Mouse (Mus musculus) kidney, postnatal 0 days (tissue): Measurements from ENCODE around the gene Gm12184. TPM values are rescaled to one million over a fixed set of nuclear protein-coding genes. Genes with fewer than 3 reads are reported as not detected.

Experiments used
- ATAC-seq: fragments of 200-750 bp; cut with Nextera tagmentation; replicated peaks from 2 replicates; pipeline ENCODE4 v1.8.0; 2017; ENCODE audit warnings: low read depth, moderate number of reproducible peaks, moderate TSS enrichment, moderate library complexity; ENCODE audit not compliant: low FRiP score
- DNase-seq: peaks from one replicate; pipeline ENCODE4 v3.0.0-alpha.2; 2016; ENCODE audit warnings: low spot score
- H3K27ac ChIP-seq: fragments of 300-500 bp; sonication (generic); 2 replicates; pipeline ENCODE4 v1.5.1; 2014; ENCODE audit warnings: mild to moderate bottlenecking
- H3K27me3 ChIP-seq: fragments of 300-500 bp; sonication (generic); 2 replicates; pipeline ENCODE4 v1.6.1; 2014; ENCODE audit warnings: low read length, mixed read lengths; ENCODE audit not compliant: insufficient read depth
- H3K36me3 ChIP-seq: fragments of 300-500 bp; sonication (generic); 2 replicates; pipeline ENCODE4 v1.6.1; 2014; ENCODE audit warnings: low read length, mixed read lengths; ENCODE audit not compliant: insufficient read depth
- H3K4me1 ChIP-seq: fragments of 300-500 bp; sonication (generic); replicated peaks from 2 replicates; pipeline ENCODE4 v1.6.1; 2014; ENCODE audit warnings: antibody characterized with exemption, low read length, mixed read lengths; ENCODE audit not compliant: insufficient read depth
- H3K4me2 ChIP-seq: fragments of 300-500 bp; sonication (generic); 2 replicates; pipeline ENCODE4 v1.6.1; 2014; ENCODE audit warnings: mild to moderate bottlenecking, low read length, moderate library complexity, mixed read lengths
- H3K4me3 ChIP-seq: fragments of 300-500 bp; sonication (generic); replicated peaks from 2 replicates; pipeline ENCODE4 v1.5.1; 2014; ENCODE audit warnings: low read depth, low read length
- H3K9ac ChIP-seq: fragments of 300-500 bp; sonication (generic); 2 replicates; pipeline ENCODE4 v1.6.1; 2014; ENCODE audit warnings: low read depth, low read length
- H3K9me3 ChIP-seq: fragments of 300-500 bp; sonication (generic); replicated peaks from 2 replicates; pipeline ENCODE4 v1.6.1; 2016; ENCODE audit warnings: low read length, inconsistent platforms, mixed read lengths
- CTCF ChIP-seq: IDR thresholded peaks from 2 replicates; pipeline ENCODE4 v1.5.1; 2016; ENCODE audit warnings: antibody characterized with exemption, low read depth, mild to moderate bottlenecking, moderate library complexity
- WGBS: fragments of 180-500 bp; shearing (Covaris S2); extraction: QIAGEN DNeasy Blood & Tissue Kit; methylation state at CpG from one replicate; pipeline ENCODE4 v1.1.7; 2014; 5-methylcytosine and 5-hydroxymethylcytosine counted together
- polyA plus RNA-seq: library from polyadenylated mRNA; unstranded; fragments of >200 nt; fragmentation: Nextera tagmentation; extraction: Ambion mirVana; gene quantifications from 2 replicates; pipeline ENCODE4 v1.2.1, GENCODE M21; 2015

Gene Gm12184
- polyA plus RNA-seq, 1 experiment from 2014 or later, result 10.3 TPM

DNA sequence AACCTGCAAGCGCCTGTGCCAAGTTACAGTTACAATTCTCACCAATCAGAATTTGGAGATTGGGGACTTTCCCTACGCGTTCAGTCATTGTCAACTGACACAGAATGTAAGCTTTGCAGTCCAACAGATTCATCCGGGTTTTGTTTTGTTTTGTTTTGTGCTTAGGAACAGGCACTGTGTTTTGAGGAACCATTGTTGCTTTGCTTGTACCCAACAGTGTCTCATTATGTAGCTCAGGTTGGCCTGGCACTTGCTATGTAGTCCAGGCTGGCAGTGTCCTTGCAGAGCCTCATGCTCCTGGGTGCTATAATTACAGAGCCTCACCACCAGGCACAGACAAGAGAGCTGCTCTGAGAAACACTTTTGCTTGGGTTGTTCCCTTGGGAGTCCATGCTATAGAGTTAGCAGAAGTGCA lies 15.9 kb upstream of the Gm12184 start:
- 83% methylated on average over 4 of the region's 4 CpGs for WGBS
- DNase-seq (no peak), ATAC-seq (no peak)
- Histone ChIP-seq H3K36me3 (no peaks in the 10 kb centered on the region), H3K4me2 (no peak overlapping the region), H3K4me3 (no peak overlapping the region), H3K4me1 (peaks cover 15% of the 10 kb centered on the region; the same call in 1 of the 2 replicates), H3K9me3 (no peaks in the 10 kb centered on the region), H3K9ac (no peak overlapping the region), H3K27ac (peak overlapping the region; percentile 5), H3K27me3 (no peaks in the 10 kb centered on the region)
- no peak for TF ChIP-seq CTCF

DNA sequence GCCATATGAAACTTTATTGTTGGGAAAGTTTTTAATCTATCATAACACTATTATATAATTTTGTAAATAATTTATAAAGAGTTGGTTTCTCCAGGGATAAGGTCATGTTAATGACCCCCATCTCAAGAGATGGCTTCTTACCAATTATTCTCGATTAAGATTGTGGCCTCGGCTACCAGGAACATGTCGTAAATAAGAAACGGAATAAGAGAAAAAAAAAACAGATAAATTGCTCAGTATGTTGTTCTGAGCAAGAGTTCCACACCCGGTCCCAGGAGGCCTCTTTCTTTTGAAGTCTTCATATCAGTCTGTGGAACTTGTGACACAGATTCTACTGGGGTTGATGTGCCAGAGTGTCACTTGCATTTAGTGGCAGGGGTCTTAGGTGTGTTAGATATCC lies 14.8 kb upstream of the Gm12184 start:
- DNase-seq (no peak), ATAC-seq (no peak)
- no peaks in the 10 kb centered on the region for H3K36me3 ChIP-seq
- H3K27me3 ChIP-seq, result no peaks in the 10 kb centered on the region
- no peak overlapping the region for H3K27ac ChIP-seq
- 52% methylated on average over 5 of the region's 5 CpGs for WGBS
- no peak overlapping the region for H3K4me2 ChIP-seq
- H3K9ac ChIP-seq, result no peak overlapping the region
- no peaks in the 10 kb centered on the region for H3K9me3 ChIP-seq
- H3K4me1 ChIP-seq, result peaks cover 15% of the 10 kb centered on the region; the same call in 1 of the 2 replicates
- no peak for TF ChIP-seq CTCF
- no peak overlapping the region for H3K4me3 ChIP-seq

DNA sequence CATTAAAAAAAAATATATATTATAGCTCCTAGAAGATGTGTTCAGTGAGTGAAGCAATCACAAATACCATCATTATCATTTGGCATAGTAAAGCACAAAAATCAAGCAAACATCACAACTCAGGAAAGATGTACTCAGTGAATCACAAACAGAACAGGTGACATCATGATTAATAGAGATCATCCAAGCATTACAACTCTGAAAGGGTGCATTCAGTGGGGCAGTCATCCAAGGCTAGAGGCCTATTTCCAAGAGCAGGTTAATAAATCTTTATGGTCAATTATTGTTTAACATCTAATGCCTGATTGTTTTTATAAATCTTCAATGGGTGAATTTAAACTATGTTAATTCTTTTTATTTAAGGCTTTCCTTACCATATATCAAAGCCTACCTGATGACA lies 14.3 kb upstream of the Gm12184 start:
- H3K4me2 ChIP-seq, result no peak overlapping the region
- DNase-seq, result no peak
- no peak for ATAC-seq
- no peak for TF ChIP-seq CTCF
- no peak overlapping the region for H3K9ac ChIP-seq
- H3K27me3 ChIP-seq, result no peaks in the 10 kb centered on the region
- H3K36me3 ChIP-seq, result no peaks in the 10 kb centered on the region
- no peak overlapping the region for H3K27ac ChIP-seq
- no peaks in the 10 kb centered on the region for H3K9me3 ChIP-seq
- no peak overlapping the region for H3K4me3 ChIP-seq
- H3K4me1 ChIP-seq, result peaks cover 15% of the 10 kb centered on the region; the same call in 1 of the 2 replicates

DNA sequence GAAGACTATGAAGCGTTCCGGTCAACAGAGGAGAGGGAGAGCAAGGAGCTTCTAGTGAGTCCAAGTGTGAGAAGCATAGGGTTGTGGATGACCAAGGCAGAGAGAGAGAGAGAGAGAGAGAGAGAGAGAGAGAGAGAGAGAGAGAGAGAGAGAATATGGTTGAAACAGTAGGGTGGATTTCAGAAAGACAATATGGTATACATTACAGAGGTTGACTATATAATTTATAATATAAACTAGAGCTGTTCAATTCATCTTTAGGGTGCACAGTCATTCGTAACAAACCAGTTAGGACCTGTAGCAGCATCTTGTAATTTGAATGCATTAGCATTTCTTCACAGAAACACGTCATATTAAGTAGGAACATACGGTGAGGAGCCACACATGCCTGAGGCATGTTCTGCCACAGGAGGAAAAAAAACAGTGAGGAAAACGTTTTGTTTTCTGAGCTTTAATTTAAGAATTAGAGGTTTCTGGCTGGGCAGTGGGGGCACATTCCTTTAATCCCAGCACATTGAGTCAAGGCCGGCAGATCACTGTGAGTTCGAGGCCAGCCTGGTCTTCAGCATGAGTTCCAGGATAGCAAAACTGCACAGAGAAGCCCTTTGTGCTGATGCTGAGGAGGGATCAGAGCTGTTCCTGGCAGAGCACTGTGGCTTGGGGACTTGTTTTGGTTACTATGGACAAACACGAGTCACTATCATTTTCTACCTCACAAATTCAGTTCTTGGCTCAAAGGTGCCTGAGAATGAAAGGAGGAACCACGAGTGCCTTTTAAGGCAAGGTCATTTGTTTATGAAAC lies 12.6 kb upstream of the Gm12184 start:
- Histone ChIP-seq H3K36me3 (no peaks in the 10 kb centered on the region), H3K4me3 (peak overlapping the region; percentile 70; the same call in 1 of the 2 replicates), H3K4me2 (peak overlapping the region; percentile 89; the same call in 1 of the 2 replicates), H3K4me1 (peaks cover 15% of the 10 kb centered on the region; the same call in 1 of the 2 replicates), H3K9ac (no peak overlapping the region), H3K27me3 (no peaks in the 10 kb centered on the region), H3K9me3 (no peaks in the 10 kb centered on the region), H3K27ac (no peak overlapping the region)
- TF ChIP-seq CTCF, result no peak
- ATAC-seq (no peak), DNase-seq (no peak)
- WGBS, result 73% methylated on average over 10 of the region's 10 CpGs

DNA sequence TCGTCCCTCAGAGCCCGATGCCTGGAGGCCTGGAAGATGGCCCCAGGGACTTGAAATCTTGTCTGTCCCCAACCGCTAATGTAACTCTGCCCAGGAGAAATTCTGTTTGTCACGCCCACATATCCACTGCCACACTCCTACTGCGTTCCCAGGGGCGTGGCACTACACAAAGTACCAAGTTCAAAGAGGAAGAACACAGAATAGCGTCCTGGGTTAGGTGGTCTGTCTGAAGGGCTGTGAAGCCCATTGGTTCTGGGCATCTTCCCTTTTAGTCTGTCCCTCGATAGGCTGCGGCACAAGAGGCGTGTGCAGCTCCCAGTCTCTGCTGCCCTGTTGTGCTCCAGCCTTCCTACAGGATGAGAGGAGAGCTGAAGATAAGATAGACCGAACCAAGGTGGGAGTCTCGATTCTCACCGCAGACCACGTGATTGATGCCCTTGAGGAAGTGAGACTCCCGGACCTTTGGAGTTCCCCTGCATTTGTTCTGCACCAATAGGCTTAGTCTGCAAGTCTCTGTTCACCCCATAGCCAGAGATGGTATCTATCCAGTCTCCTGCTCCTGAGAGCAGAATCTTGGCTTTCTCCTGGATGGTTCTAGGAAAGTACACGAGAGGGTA lies 11.8 kb upstream of the Gm12184 start:
- H3K4me3 ChIP-seq, result peak overlapping the region; percentile 70
- no peak for TF ChIP-seq CTCF
- peak overlapping the region; percentile 89 for H3K4me2 ChIP-seq
- no peaks in the 10 kb centered on the region for H3K9me3 ChIP-seq
- DNase-seq (peak; percentile 65), ATAC-seq (peak; percentile 37)
- H3K9ac ChIP-seq, result peak overlapping the region; percentile 71
- H3K27ac ChIP-seq, result peak overlapping the region; percentile 69
- WGBS, result 2% methylated on average over 16 of the region's 16 CpGs
- no peaks in the 10 kb centered on the region for H3K27me3 ChIP-seq
- H3K36me3 ChIP-seq, result no peaks in the 10 kb centered on the region
- H3K4me1 ChIP-seq, result peaks cover 15% of the 10 kb centered on the region; the same call in 1 of the 2 replicates

DNA sequence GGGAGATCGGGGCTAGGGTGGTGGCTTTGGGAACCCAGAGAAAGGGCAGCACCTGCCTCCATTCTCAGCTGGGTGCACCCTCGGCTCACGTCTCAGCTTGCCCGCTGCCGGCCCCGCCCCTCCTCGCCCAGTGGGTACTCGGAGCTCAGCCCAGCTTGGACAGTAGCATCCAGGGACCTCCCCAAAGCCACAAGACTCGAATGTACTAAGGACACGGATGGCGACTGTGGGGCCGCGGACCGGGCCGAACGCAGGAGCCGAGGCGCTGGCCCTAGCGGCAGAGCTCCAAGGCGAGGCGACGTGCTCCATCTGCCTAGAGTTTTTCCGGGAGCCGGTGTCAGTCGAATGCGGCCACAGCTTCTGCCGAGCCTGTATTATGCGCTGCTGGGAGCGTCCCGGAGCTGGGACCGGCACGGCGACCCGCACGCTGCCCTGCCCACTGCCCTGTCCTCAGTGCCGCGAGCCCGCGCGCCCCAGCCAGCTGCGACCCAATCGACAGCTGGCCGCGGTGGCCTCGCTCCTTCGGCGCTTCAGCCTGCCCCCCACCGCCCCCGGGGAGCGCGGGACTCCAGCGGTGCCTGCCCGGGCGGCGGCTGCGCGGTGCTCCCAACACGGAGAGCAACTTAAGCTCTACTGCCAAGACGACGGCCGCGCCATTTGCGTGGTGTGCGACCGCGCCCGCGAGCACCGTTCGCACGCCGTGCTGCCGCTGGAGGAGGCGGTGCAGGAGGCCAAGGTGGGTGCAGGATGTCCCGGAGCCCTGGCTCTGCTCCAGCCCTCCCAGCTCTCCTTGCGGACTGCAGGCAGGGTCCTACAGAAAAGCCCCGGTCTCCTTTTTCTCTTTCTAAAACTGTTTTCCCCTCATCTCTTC lies 11.1 kb upstream of the Gm12184 start:
- Histone ChIP-seq H3K27me3 (no peaks in the 10 kb centered on the region), H3K4me2 (peak overlapping the region; percentile 89), H3K36me3 (no peaks in the 10 kb centered on the region), H3K9ac (peak overlapping the region; percentile 71), H3K9me3 (no peaks in the 10 kb centered on the region), H3K27ac (peak overlapping the region; percentile 69), H3K4me1 (peaks cover 15% of the 10 kb centered on the region; the same call in 1 of the 2 replicates), H3K4me3 (peak overlapping the region; percentile 70)
- DNase-seq (peak; percentile 53), ATAC-seq (0 out of 2 replicates have a peak, but pooled peaks have one; percentile 16)
- 0% methylated on average over 65 of the region's 77 CpGs for WGBS
- TF ChIP-seq CTCF, result peak; percentile 18; the same call in 1 of the 2 replicates
